Mouse (Mus musculus) erythroblast, embryonic 14.5 days (primary cell): Measurements from ENCODE around the gene Nes.

Source experiments
- GATA1 ChIP-seq: IDR thresholded peaks from 2 replicates; pipeline ENCODE4 v1.6.1; 2012; ENCODE audit warnings: low read length, inconsistent platforms, mixed read lengths
- TAL1 ChIP-seq: IDR thresholded peaks from 3 replicates; pipeline ENCODE4 v1.6.1; 2012; ENCODE audit warnings: low read length, inconsistent platforms, mixed read lengths

DNA sequence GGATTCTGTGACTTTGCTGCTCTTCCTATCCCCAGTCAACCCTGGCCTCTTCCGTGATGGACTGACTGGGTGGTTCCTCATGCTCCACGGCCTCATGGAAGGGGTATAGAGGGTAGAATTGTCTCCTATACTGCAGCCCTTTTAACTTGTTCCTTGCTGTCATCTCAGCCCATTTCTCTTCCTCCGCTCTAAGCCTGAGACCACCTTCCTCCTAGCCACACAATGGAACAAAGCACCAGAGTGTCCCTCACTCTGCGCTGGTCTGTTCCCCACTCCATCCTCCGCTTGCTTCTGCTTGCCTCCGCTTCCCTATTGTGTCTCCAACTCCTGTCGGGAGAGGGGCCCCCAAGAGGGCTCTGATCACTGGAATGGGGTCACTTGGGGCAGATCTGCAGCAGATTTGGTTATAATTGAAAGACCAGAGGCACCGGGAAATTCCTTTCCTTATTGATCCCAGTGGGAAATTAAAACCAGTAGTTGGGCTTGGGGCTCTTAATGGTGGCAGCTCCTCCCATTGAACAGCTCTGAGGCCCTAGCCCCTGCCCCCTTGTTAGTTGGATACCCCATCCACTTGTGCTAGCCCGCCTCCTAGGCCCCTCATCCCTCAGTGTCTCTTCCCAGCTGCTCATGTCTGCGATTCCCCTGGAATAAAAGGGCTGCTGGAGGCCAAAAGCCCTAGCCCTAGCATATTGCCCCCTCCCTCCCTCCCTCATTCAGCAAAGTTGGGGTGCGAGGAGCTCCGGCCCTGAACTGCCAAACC lies 24.9 kb upstream of the Nes start:
- TF ChIP-seq GATA1 (no peak), TAL1 (no peak)
